Mouse (Mus musculus) spleen, postnatal 4 days (tissue): ENCODE measurements at regions not wholly inside any gene's neighbourhood (a gene's known extent, or its start where the extent isn't known, plus 50 kb on each side); places are given as distances from the start of the nearest gene placed in this dataset.

Experiments
- DNase-seq, 2 experiments: peaks; one replicate each; pipeline ENCODE4 v3.0.0; 2022; ENCODE audit warnings: low spot score in 2 of 2

DNA sequence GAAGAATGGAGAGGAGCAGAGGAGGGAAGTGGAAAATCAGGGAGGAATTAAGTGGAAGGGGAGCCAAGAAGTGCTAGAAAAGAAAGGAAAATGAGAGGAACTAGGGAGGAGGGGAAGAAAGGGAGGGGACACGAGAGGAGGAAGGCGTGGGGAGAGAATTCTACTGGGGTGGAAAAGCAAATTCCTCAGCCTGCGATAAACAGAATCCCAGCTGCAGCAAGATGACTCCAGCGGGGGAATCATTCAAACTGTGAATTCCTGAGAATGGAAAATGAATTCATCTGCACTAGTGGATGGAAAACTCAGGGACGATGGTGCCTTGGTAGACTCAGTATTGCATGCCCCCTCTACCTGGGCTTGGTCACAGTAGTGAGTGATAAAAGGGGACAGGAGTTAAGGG, 322.6 kb downstream of the Bcor start:
- DNase-seq: no peak

DNA sequence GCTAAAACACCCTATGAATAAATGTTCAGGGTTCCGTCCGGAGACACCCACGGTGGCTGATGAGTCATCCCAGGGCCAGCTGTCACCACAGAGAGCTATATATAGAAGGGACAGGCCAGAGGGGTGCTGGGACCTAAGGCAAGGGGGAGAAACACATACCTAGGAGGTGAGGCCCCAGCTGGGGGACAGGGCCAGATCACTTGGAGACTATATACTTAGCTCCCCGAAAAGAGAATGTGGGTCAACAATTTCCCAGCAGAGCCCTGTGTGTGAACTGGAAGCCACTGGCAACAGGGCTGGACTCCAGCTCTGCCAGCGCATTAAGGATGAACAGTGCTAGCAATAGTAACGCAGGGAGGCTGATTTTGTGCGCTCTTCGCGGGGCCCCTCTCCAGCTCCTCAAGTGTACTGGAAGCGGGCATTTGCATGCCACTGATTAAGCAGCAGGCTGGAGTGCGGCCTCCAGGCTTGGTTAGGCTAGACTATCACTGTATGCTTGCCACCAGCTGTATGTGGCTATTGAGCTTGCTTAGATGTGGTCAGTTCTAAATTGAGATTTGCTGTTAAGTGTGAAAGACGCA, 320.4 kb downstream of the Bcor start:
- DNase-seq: no peak

DNA sequence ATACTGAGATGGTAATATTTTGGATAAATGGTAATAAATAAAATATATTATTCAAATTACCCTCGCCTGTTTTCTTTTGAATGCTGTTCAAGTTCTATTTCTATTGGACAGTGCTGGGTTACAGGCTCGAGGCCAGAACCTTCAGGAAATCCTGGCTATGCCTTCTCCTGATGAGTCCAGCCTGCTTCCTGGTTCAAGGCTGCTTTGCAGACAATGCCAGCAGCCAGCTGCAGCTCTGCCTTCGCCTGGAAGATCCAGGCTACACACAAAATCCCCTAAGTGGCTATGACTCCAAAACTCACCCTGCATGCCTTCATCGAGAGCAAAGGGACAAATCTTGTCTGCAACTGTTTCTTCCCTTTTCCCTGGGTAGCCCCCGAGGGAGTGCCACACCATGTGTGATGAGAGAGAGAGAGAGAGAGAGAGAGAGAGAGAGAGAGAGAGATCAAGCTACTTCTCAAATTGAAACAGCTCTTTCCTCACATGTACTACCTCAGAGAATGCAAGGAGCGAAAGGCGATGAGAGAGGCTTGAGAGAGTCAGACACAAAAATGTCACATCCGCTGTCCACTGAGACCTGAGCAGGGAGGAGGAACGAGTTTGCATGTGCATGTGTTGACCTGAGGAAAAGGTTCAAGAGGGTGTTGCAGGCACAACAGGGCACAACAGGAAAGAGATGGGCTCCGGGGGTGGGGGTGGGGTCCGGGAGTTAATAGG, 319.7 kb downstream of the Bcor start:
- no peak for DNase-seq

DNA sequence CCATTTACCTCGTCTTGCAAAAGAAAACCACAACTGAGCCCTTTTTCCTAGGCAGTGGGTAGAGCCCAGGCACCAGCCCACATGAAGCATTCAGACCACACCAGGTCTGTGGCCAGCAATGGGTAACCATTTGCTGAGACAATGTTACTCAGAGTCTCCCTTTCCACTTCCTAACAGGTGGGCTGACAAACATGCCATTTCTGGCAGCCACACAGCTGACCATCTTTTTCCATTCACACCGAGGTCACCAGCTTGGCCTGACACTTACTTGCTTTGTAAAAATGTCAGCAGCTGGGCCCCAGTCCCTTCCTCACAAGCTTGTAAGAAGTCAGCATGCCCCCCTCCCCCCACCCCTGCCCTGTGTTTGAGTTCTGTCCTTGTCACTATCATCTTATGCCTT, 314.6 kb downstream of the Bcor start:
- DNase-seq: no peak

DNA sequence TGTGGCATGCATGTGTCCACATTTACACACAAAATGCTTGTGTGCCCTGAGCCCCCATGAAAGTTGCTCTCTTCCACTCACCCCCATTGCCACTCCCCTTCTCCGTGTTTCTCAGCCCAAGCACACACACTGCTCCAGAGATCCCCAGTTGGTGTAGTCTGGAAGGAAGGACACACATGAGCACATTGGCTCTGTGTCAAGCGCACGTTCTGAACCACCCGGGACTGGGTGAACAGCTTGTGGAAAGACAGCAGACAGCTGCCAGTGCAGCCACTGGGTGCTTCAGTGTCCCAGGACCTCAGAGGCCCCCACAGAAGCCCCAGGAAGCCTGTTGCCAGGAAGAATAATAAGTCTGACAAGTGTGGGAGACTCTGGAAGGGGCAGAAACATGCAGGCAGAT, 304.2 kb downstream of the Bcor start:
- DNase-seq: no peak

DNA sequence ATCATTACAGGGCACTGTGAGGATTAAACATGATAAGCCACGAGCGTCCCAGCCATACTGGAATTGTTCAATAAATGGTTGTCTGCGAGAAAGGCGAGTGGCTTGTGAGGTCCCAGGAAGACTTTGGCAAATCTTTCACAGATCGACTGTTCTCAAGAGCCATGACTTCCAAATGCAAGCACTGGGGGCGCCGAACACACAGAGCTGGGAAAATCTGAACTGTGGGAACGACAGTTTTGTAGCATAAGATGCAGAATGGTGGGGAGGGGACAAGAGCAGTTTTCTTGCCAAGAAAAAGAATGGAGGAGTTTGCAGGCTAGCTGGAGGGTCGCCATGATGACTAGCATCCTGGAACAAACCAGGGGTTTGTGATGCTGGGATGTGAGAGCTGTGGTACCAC, 300.8 kb downstream of the Bcor start:
- no peak for DNase-seq

DNA sequence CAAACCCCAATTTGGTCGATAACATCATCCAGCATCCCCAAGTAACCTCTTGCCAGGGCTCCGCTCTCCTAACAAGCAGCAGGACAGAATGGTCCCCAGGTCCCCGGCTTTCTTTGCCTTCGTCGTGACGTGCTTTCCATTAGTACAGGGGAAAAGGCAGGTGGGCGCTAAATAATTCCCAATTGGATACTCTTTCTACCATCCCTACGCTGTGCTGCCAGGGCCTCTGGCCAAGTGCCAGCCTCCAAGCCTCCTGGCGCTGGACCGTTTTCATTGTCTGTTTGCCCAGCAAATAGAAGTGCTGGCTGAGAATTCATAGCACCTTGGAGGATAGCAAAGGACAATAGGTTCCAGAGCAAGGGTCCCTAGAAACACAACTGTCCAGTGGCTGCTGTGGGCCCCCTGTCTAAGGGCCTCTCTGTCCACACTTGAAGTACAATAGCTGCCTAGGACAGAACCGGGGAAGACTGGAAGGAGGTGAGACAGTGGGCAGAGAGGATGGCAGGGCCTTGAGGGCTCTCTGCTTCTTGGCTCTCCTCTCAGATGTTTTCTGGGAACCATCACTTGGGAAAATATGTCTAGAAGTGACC, 298.9 kb downstream of the Bcor start:
- DNase-seq: no peak

DNA sequence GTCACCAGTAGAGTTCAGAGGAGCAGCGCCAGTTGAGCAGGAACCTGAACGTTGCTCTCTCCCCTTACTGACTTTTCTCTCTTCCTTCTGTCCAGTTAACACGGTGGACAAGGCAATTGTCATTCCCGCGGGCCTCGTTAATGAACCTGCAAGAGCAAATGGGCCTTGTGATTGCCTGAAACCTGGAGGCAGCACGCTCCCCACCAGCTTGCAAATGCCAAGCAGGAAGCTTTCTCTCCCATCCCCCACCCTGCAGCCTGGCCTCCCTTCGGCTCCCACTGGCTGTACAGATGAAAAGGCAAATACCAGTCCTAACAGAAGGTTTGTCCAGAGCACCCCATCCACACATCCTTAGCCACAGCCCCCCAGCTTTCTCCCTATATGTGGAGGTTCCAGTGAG, 298.3 kb downstream of the Bcor start:
- no peak for DNase-seq

DNA sequence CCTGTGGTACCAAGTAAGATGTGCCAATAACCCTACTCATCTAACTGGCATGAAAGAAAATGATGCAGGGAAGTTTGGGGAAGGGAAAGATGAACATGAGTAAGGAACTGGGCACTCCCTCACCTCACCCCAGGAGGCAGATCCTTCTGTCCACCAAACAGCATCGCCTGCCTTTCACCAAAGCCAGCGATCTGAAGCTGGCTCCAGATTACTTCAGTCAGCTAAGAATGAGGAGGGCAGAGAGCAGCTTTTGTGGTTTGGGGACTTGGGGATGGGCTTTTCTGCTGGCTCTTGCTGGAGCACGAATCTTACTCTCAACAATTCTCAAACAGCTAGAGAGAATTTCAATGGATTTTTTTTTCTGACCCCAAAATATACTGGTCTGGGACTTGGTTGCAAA, 297.0 kb downstream of the Bcor start:
- no peak for DNase-seq

DNA sequence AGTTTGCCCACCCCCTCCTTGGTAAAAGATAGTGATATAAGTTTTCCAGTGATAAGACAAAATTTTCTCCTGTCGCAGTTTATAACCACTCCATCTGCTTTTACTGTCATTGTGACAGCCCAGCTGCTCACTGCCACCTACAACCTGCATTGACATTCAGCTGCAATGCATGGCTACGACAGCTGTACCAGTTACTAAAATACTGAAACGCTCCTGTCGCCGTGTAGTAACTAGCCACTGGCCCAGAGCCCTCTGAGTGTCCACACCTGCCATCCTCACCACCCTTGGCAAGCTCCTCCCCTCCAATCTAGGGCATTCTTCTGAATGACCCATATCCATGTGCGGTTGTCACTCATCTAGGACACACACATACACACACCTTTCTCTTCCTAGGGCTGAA, 286.2 kb downstream of the Bcor start:
- DNase-seq: no peak

DNA sequence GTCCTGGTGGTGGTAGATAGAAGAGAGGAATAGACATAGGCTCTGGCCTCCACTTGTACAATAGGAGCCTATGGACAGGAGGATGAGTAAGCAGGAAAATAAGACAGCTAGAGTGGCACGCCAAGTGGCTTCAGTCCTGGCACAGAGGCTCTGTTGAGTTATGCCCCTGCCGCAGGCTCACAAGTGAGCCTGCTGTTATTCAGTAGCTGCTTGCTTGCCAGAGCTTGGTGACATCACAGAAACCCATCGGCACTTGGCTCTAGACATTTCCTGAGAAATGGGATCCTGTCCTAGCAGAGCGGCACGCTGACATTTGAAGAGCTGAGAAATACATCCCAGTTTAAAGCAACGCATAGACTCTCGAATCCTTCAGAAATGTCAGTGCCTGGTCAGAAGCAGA, 283.5 kb downstream of the Bcor start:
- DNase-seq: no peak

DNA sequence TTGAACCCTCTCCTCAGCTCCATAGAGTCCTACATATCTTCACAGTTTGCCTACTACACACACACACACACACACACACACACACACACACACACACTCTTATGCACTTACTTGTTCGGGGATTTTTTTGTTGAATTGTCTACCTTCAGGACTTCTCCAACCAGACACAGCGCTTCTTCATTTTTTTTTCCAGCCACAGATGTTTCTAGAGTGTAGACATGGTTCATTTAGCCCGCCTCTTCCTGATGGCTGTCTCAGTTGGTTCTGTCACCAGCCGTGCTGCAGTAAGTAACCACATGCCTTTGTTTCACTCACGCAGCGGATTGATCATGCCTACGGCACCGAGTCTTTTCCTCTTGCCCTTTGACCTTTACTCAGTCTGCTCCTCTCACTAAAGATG, 282.1 kb downstream of the Bcor start:
- no peak for DNase-seq

DNA sequence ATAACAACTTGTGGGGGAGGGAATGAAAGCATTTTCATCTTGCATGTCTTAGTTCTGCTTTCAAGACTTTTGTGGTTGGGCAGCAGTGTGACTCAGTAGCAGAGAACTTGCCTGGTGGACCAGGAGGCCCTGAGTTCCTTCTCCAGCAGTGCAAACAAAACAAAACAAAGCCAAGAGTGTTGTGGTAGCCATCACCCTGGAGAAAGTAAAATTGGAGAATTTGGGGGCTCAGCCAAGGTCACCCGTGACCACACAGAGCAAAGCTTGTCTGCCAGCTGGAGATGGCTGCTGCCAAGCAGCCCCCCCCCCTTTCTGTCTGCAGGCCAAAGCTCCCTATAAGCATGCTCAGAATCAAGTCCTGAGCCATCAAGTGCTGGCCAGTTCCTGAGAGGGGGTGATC, 279.2 kb downstream of the Bcor start:
- DNase-seq: no peak

DNA sequence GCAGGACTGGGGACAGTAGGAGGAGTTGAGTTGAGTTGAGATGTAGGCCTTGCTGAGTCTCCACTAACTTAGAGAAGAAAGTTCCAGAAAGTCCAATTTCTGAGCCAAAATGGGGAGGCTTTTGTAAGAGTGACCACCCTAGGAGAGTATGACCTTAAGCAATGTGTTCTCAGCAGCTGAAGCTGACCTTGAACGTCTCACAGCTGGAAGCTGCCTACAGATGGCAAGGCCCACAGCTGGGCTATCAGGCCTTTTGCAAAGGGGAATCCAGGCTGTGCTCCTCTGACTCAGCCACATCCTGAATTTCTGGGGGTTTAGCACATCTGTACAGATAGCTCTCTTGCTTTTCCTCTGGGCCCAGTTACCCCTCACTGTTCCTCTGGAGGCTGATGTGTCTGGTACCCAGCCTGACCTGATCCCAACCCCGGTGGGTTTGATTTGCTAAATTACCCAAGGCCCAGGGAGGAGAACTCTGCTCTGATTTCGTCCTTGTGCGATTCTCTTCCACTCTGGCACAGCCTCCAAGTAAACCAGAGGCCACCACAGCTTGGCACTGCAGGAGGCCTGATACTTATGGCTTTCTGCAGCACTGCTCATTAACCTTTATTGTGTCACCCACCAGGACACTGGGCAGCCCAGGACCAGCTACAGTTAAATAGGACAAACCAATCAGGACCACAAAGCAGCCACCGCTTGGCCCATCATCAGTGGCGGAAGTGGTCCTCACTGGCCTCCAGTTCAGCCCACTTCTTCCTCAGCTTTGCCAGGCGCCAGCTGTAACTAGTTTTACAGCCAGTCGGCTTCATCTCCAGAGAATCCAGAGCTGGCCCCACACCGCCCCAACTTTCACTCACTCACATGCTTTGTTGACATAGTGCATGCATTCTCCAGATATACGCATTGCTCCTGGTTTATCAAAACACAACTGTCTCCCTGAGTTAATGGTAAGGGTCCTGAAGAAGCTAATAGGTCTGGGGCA, 276.1 kb downstream of the Bcor start:
- DNase-seq: no peak

DNA sequence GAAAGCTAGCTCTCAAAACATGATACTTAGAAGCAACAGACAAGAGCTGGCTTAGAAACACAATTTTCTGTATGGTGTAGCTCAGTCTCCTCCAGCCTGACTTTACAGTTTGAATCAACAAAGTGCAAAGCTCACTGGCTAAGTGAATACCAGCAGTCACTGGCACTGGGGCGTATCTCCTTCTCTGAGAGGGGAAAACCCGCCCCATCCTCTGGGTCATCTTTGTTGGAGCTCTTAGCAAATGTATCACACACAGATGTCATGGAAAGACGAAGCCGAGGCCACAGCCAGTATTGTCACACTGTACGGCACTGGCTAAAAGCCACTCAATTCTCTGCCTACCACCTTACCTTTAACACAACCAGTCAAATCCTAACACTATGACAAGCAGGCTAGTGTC, 267.8 kb downstream of the Bcor start:
- peak in 1 of 2 experiments; percentile 16 for DNase-seq

DNA sequence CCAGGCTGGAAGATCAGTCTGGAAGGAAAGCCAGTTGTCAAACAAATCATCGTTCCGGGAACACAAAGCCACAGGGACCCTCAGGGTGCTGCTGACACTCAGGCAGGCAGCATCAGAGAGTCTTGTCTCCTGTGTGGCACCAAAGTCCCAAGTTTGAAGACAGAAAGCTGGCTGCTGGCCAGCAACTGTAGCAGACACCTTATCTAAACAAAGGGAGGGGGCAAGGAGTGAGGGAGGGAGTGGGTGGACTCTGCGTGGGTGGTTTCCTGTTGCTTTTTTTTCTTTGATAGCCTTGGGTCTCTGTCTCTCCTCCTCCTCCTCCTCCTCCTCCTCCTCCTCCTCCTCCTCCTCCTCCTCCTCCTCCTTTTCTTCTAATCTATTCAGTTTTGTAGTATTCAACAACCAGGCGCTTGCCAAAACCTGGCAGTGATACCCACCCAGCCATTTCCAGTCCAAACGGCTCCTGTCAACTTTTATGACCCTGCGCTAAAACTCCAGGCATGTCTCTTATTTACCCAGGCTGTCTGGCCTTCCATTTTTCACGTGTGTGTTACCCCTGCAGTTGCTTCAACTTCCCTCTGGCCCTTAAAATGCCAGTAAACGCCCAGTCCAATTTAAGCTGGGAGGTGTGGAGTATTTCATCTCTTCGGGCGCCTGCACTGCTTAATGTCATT, 266.4 kb downstream of the Bcor start:
- peak in 1 of 2 experiments; percentile 12 for DNase-seq

DNA sequence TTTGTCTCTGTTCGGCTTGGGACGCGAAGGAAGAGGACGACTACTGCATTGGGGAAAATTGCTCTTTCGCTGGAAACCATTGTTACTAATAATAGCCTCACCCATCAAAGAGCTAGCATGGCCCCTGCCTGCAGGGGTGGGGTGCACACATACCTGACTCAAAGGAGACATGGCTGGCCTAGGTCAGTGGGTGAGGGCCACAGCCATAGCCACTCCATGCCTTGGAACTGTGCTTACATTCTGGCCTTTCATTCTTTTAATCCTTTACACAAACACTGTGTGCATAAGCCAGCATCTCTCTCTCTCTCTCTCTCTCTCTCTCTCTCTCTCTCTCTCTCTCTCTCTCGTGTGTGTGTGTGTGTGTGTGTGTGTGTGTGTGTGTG, 265.9 kb downstream of the Bcor start:
- no peak for DNase-seq

DNA sequence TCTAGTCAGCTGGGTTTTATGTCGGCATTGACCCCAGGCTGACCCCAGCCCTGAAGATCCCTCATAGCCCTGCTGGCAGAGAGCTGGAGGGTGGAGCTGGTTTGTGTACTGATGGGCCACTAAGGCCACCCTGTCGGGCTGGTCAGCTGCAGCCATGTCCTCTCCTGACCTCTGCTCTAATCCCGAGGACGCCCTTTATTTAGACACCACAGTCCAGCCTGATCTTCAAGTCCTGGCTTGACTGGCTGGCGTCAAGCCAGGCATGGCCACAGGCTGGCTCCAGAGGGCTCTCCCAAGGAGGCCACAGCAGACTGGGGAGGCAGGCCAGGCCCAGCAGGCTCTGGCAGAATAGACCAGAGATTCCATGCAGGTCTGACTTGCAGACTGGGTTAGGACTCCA, 264.8 kb downstream of the Bcor start:
- DNase-seq: no peak

DNA sequence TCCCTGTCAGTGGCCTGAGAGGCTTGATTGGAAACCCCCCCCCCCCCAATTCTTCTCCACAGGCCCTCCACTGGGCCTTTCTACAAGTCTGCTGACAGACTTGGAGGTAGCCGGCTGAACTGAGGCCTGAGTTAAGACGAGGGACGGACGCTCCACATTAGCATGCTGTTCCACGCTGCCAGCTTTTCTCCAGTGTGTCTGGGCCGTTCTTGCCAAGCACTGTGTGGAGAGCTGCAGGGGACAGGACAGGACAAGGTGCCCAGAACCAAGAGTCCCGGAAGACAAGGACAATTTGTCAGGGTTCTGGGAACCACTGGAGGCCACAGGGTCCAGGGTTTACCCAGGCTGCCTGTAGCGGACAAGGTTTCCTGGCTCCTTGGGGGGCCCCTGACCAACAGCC, 261.9 kb downstream of the Bcor start:
- DNase-seq: no peak

DNA sequence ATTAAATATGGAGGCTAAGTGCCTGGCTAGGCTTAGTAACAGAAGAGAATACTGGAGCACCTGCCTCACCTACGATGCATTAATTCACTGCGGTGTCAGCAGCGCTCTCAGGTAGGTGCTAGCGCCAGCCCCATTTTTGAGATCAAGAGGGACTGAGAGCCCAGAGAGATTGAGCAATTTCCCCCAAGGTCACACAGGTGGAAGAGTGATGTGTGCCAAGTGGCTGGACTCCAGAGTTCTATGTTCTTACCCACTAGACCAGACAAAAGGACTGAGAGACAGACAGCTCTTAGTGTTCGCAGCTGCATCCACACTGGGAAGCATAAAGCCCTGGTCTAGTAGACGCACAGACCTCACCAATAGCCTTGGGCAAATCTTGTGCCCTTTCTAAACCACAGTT, 261.1 kb downstream of the Bcor start:
- DNase-seq: no peak

DNA sequence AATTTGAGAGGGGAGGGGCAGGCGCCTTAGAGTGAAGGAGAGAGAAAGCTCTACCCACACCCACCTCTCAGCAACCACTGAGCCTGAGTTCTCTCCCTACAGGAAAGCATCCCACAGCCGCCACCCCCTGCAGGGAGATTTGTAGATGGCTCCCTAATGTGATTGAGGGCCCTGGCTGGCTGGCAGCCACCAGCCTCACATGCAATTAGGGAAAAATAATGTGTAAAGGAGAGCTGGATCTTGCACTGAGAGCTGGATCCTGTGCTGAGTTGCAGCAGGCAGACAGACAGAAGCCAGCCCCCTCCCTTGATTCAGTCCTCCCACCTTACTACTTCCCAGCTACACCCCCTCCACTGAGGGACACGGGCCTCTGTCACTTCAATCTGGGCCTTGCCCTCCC, 260.2 kb downstream of the Bcor start:
- DNase-seq: no peak

DNA sequence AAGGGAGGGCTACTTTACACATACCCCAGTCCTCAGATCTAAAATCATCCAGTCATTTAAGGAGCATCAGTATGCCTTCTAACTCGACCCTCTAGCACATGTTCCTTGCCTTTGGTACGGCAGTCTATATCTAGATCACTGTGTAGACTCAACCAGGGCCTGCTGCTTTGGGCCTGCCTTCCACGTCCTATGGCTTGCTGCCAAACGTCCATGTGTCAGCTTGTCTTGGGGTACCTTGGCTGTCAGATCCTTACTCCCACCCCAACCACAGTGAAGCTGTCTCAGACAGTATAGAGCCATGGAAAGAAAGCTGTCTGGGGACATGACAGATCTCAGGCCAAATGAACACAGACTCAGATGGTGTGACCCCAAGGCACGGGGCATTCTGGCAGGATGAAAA, 258.4 kb downstream of the Bcor start:
- no peak for DNase-seq
